Mouse (Mus musculus) large intestine, adult 2 months (tissue): ENCODE measurements around the gene Cbx6. TPM values are rescaled to one million over a fixed set of nuclear protein-coding genes. Genes with fewer than 3 reads are reported as not detected.
"Not testable (repeated sequence)": the region's sequence is repeated elsewhere in the genome, so short reads cannot be mapped to it uniquely, and the experiment has no call there.

Source experiments
- DNase-seq: peaks from one replicate; pipeline ENCODE4 v3.0.0-alpha.2; 2012; ENCODE audit warnings: low read depth, low spot score
- WGBS: fragments of 180-500 bp; shearing (Covaris S2); methylation state at CpG from one replicate; pipeline ENCODE4 v1.1.7; 2018; 5-methylcytosine and 5-hydroxymethylcytosine counted together
- polyA plus RNA-seq: library from polyadenylated mRNA; depleted of rRNA; stranded (reverse); fragments of >200 nt; gene quantifications from 2 replicates; pipeline ENCODE4 v1.2.3, GENCODE M21; 2012

The Cbx6 gene
- polyA plus RNA-seq, 1 experiment = 17.5 TPM

DNA sequence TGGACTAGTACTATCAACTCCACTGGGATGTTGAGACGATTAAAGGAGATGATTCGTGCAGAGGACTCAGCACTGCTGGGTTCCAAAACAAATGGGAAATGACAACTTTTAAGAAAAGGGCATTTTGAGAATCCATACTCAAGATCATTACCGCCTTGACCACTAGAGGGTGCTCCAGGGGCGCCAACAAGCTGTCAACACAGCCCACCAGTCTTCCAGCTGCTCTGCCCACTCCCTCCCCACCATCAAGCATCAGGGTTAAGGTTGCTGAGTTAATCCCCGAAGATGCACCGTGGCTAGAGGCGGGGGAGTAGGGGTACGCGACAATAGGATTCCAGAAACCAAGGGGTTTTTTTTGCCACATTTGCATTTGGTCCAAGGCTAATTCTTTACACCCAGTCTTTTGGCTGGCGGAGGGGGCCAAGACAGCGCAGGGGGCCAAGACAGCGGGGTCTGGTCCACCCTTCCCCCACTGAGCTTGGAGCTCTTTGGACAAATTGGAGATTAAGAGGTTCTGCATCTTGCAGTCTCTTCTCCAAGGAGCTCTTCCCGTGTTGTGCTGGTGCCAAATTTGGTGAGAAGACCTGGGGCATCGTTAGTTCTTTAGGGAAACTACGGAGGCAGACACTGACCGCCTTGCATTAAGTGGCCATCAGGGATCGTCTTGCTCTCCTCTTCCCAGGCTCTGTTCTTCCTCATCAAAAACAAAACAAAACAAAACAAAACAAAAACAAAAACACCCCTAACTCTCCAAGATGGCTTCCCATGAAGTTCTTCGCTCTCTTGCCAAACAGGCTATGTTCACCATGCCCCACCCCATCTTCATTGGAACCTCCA is 2.2 kb downstream of the Cbx6 start:
- WGBS = 38% methylated on average over 18 of the region's 18 CpGs

GRCm38 (mm10) chr15:79830388-79830787 is 4.1 kb downstream of the Cbx6 start:
- 11% methylated on average over 4 of the region's 4 CpGs for WGBS

More for the DNA sequence above, 2.2 kb downstream of the Cbx6 start:
- no peak for DNase-seq

DNA sequence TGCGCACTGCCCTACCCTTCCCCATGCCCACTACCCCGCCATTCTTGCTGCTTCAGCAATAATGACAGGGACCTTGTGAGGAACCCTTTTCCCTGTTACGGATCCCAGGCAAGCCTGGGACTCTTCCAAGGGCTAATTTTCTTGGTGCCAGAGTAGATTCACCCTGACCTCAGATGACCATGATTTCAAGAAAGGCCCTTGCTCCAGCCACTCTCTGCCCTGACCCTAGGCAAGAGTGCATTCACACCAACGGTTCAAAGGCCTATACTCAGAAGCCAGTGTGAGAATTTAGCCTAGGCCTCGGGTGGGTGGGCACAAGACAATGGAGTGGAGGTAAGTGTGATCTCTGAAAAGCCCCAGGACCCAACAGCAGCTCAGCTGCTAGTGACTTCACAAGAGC is 5.1 kb downstream of the Cbx6 start:
- no peak for DNase-seq
- 85% methylated on average over 5 of the region's 5 CpGs for WGBS

More at GRCm38 (mm10) chr15:79830388-79830787, 4.1 kb downstream of the Cbx6 start:
- DNase-seq = peak; percentile 58

- no peak for DNase-seq
- WGBS = 62% methylated on average over 46 of the region's 46 CpGs
Observed at GRCm38 (mm10) chr15:79828366-79829035, 6.0 kb downstream of the Cbx6 start.

GRCm38 (mm10) chr15:79827778-79828210 is 6.7 kb downstream of the Cbx6 start:
- no peak for DNase-seq
- 88% methylated on average over 11 of the region's 11 CpGs for WGBS

- DNase-seq = no peak
- WGBS = 78% methylated on average over 14 of the region's 14 CpGs
Observed at GRCm38 (mm10) chr15:79827061-79827777, 7.3 kb downstream of the Cbx6 start.

GRCm38 (mm10) chr15:79826221-79826935 is 8.1 kb downstream of the Cbx6 start:
- WGBS = 81% methylated on average over 9 of the region's 9 CpGs
- no peak for DNase-seq

GRCm38 (mm10) chr15:79825146-79825825 is 9.2 kb downstream of the Cbx6 start:
- WGBS = 76% methylated on average over 14 of the region's 14 CpGs
- no peak for DNase-seq

DNA sequence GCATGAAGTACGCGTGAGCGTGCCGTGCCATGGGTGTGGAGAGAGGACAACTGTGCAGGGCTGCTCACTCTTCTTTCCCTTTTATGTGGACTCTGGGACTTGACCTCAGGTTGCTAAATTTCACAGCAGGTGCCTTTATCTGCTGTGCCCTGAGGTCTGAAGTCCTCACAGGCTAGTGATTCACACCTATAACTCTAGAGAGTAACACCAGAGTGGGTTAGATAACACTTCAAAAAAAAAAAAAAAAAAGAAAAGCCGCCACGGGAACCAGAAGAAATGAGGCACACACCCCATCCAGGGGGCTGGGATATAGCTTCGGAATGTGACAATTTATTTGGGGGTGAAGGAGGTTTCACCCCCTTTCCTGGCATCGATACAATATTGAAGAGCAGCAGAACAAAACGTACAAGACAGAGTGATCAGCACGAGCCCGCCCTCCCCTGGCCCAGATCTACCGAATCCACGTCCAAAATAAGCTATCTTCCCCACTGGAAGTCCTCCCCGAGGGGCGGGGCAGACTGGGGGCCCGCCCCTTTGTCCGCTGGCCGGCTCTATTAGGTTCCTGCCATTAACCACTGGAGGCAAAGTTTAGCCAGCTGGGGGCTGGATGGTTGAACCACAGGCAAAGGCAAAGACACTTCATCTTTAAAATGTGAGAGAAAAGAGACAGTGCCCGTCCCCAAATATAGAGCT is 10.8 kb downstream of the Cbx6 start:
- no peak for DNase-seq
- WGBS = 61% methylated on average over 19 of the region's 19 CpGs

- 66% methylated on average over 13 of the region's 13 CpGs for WGBS
- DNase-seq = no peak
Observed at GRCm38 (mm10) chr15:79822265-79823199, 12.0 kb downstream of the Cbx6 start.

GRCm38 (mm10) chr15:79818325-79818724 is 16.2 kb downstream of the Cbx6 start:
- 86% methylated on average over 4 of the region's 4 CpGs for WGBS
- DNase-seq = no peak

- 53% methylated on average over 8 of the region's 8 CpGs for WGBS
- no peak for DNase-seq
Observed at GRCm38 (mm10) chr15:79813666-79814258, 20.7 kb downstream of the Cbx6 start.

DNA sequence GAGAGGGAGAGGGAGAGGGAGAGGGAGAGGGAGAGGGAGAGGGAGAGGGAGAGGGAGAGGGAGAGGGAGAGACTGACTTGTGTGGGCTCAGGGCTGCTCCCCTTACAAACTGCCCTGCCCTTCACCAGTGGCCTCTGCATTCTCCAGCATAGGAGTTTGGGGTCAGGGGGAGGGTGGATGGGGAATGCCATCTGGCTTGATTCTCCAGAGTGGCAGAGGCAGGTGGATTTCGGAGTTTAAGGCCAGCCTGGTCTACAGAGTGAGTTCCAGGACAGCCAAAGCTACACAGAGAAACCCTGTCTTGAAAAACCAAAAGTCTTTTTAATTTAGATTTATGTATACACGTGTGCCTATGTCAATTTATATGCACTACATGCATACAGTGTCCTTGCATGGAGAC is 21.6 kb downstream of the Cbx6 start:
- 62% methylated on average over 2 of the region's 2 CpGs for WGBS
- DNase-seq = not testable (repeated sequence)

DNA sequence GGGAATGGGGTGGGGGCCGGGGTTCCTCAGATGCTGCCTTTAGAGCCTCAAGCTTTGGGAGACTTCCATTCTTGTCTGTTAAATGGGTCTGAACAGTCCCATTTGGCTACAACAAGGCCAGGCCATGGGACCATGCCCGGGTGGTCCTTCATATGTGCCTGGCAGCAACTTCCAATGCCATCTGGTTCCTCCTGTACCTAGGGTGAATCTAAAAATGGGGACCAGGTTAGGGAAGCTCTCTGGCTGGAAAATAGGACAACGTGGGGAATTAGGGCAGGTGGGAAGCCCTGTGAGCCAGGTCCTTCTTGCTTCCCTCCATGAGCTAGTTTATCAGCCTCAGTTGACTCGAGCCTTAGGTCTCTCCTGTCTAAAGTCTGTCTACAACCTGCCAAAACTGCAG is 23.5 kb downstream of the Cbx6 start:
- 63% methylated on average over 4 of the region's 4 CpGs for WGBS

DNA sequence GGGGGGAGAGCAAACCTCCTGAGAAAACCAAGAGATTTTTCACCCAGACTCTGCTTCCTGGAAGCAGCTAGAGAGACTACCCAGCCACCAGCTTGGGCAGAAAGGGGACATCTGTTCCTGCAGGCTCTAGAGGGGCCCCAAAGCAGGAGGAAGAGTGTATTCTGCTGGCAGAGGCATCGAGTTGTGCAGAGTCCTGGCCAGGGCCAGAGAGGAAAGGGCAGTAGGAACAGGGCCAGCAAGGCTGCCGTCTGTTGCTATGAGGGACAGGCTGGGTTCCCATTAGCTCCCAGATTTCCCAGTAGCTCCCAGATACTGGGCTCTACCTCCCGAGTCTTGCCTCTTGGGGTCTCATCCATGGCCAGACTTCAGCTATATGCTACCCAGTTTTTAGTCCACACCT is 24.4 kb downstream of the Cbx6 start:
- WGBS = 52% methylated on average over 3 of the region's 3 CpGs
- no peak for DNase-seq

More for the DNA sequence above, 23.5 kb downstream of the Cbx6 start:
- no peak for DNase-seq

GRCm38 (mm10) chr15:79808658-79809057 is 25.8 kb downstream of the Cbx6 start:
- DNase-seq = no peak
- 44% methylated on average over 5 of the region's 5 CpGs for WGBS

- 28% methylated on average over 5 of the region's 5 CpGs for WGBS
Observed at GRCm38 (mm10) chr15:79808114-79808513, 26.4 kb downstream of the Cbx6 start.

More at GRCm38 (mm10) chr15:79808114-79808513, 26.4 kb downstream of the Cbx6 start:
- DNase-seq = peak; percentile 36
